Mouse (Mus musculus): ENCODE results near the gene Dixdc1.

Dixdc1 gene

DNA sequence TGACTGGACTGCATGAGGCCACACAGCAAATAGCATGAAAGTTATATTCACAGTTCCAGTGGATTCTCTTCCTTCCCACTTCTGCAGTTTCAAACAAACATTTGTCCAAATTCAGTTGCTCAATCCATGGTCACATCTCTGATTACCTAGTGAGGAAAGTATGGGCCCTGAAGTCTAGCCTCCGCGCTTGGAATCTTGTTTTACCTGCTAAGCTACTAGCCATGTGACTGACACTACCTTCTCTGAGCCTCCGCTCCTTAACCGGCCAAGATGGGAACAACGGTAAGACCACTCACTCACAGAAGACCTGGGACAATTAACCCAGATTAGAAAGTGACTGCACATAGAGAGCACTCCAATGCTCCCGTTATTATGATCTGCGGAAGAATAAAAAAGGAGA is 6.5 kb upstream of the Dixdc1 start:
- DNase-seq (ENCODE audit: low read depth, low spot score), result no peak

DNA sequence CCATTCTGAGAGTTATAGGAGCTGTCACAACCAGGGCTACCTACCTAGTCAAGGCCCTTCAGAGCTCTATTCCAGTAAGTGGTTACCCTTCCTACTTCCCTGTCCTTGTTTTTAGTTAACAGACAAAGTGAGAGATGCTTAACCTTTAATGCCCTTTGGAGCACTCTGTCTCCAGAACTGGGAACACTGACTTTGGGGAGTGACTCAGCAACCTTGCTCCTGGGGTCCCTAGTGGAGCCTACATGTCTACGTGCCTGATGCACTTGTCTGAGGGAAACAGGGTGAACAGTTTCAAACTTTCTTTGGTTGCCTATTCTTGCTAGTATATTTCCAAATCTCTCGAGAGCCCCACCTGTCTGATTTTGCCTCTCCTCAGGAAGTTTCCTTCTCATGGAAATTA is 3.4 kb upstream of the Dixdc1 start:
- DNase-seq (ENCODE audit: low read depth, low spot score), result no peak

DNA sequence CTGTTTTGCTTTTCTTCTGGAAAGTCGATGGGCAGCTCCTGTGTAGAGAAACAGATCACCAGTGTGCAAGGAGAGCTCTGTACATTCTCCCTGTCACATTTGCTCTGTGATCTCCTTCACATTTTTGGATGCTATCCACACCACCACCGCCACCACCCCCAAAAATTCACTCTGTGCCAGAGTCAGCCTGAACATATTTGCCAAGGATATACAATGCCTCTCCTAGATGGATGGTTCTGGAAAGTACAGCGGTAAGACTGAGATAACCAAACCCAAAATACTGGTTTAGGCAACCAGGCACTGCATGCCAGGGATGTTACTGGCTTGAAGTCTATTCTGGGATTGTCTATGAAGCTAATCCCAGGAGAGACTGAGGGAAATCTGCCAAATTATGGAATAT is 2.9 kb upstream of the Dixdc1 start:
- no peak for DNase-seq (ENCODE audit: low read depth, low spot score)

DNA sequence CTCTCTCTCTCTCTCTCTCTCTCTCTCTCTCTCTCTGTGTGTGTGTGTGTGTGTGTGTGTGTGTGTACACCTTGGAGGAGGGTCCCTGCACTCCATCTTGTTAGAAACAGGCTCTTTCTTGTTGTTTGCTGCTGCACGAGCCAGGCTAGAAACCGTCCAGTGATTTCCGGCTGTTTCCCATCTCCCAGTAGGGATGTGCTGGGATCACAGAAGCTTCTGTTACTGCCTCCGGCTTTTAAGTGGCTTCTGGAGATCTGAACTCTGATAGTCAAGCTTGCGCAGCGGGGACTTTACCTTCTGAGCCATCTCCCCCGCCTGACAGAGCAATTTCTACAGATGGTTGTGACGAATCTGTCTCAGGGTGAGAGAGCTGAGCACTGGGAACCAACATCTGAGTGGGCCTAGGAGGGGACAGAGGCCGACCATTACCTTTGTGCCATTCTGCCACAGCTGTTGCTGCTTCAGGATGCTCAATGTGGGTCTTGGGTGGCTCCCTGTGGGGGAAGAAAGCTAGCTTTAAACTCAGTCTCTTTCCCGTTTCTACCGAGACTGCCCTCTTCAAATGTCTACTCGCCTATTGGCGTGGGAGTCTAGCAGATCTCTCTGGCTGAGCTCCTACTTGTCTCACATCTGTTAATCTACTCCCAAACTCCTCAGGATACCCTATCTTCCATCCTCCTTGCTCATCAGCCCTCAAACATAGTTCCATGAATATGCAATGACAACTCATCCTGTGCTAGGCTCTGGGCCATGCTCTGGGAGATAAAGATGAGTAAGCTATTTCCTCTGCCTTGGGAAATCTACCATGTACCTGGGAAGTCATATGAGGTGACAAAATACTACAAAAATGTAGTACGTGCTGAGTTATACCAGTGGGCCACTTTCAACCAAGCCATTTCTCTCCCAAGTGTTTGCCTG is 1.8 kb upstream of the Dixdc1 start:
- no peak for DNase-seq (ENCODE audit: low read depth, low spot score)

DNA sequence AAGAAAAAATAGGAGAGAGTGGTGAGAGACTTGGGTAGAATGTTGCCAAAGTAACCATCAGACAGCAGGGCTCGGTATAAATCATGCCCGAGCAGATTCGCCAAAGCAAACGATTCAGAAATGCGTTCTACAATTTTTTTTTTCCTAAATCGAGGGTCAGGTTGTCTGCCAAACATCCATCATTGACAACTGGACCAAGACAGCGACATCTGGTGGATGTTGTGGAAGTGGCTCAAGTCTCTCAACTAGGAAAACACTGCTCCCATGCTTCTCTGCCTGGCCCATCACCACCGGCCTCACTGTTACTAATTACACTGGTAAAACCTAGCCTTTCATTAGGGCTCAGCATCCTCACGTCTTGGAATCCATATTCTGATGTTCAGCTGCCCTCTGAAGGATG is 4.3 kb downstream of the Dixdc1 start:
- DNase-seq (ENCODE audit: low read depth, low spot score), result peak; percentile 5

DNA sequence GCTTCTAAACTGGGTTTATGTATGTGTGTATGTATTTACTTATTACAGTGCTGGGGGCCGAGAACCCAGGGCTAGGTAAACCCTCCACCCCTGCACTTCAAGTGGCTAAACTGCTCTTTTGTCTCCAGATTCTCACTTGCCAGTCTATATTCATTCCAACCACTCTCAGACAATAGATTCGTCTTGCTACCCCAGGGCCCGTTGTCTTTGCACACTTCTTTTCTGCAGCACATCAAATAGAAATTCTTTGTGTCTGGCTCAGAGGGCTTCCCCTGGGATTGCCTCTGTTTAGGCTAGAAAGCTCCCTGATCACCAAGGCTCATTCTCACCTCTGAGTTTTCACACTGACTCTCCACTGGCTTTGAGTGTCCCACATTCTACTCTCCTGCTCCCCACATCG is 6.8 kb downstream of the Dixdc1 start:
- DNase-seq (ENCODE audit: low read depth, low spot score), result no peak

DNA sequence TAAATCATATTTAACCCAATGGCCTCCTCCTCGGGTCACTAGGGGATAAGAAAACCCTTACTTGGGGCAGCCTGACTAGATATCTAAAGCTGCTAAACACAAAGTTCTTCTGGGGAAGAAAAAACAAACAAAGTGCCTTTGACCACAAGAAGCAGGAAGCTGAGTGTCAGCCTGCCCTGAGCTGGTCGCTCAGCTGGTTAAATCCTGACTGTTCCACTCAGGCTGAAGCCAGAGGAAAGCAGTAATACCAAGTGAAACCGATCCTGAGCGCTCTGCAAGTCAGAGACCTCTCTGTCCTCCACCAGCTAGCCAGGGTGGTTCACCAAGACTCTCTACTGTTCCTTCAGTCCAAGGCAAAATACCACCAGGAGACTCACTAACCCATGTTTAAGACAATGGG is 9.7 kb downstream of the Dixdc1 start:
- no peak for DNase-seq (ENCODE audit: low read depth, low spot score)

DNA sequence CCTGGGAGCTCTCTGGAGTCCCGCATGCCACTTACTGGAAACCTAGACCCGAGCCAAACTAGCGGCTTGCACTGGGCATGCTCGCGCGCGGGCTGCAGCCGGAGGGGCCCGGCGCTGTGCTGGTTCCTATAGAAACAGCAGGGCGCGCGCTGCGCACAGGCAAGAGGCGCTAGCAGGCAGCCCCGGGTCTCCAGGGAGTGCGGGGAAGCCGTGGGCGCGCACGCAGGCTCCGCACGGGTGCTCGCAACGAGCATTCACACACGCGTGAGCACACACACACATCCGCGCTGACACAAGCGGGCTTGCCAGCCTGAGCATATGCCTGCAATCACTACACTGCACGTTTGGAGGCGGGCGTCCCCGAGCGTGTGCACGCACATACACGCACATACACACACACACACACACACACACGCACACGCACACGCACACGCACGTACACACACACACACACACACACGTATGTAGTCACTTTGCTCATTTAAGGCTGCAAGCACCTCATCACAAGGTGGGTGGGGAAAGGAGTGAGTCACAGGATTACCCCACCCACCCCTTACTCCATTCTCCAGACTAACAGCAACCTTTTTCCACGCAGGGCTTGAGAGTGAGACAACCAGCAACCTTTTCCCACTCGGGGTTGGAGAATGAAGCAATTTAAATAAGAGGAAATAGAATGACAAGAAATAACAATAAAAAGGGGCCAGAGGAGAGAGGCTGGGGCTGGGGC is 11.2 kb downstream of the Dixdc1 start:
- DNase-seq (ENCODE audit: low read depth, low spot score), result no peak

DNA sequence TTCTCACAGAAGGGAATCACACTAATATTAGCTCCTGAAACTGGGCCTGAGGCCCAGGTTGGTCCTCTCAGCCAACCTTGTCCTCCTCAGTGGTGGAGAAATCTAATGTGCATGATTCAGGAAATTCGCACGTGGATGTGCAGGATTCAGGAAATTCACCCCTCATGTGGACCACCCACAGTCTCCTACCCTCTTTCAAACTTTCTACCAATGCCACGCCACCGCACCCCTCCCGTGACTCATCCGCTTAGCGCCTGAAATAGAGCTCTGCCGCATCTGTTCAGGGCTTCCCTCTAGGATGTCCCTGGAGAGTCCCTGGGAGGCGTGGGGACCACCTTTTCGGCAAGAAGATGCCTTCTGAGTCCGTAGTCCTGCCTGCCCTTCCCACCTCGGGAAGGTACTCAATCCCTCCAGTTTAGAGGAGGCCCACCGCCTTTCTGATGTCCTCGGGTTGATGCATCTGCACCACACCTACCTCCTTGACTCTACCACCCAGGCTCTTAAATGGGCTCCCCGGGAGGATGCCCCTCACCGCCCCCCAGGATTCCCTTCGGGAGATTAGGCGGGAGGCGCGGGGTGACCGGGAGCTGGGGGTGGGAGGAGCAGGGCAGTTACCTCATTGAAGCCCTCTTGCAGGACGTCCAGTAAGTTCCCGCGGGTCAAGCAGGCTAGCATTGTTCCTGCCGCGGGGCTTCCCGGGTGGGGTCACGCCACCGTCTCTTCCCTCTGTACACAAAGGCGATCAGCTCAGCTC is 12.0 kb downstream of the Dixdc1 start:
- DNase-seq (ENCODE audit: low read depth, low spot score), result no peak

DNA sequence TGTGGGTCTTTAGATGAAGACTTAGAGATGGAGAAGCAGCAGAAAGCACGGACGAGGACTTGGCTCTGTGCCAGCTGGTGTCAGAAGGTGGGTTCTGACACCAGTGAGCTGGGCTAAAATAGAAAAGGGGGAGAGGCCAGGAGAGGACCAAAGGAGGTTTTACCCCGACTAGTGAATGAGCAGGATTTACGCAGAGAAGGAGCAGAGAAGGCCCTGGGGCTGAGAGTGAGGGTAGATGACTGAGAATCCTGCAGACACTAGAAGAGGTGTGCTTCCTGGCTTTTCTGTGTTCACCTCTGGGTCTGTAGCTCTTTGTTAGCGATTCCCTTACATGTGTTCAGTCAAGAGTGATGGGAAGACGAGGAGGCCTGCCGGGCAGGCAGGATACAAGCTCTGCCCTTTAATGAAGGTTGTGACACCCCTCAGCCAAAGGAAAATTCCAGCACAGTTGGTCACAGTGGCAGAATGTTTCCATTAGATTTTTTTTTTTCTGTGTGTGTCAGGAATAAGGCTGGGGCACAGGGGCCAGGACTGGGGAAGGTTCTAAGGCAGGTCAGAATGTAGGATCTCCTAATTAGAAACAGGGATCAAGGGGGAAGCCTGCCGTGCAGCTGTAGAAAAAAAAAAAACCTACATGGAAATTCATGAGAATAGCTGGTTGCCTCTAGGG is 13.3 kb downstream of the Dixdc1 start:
- DNase-seq (ENCODE audit: low read depth, low spot score), result no peak

DNA sequence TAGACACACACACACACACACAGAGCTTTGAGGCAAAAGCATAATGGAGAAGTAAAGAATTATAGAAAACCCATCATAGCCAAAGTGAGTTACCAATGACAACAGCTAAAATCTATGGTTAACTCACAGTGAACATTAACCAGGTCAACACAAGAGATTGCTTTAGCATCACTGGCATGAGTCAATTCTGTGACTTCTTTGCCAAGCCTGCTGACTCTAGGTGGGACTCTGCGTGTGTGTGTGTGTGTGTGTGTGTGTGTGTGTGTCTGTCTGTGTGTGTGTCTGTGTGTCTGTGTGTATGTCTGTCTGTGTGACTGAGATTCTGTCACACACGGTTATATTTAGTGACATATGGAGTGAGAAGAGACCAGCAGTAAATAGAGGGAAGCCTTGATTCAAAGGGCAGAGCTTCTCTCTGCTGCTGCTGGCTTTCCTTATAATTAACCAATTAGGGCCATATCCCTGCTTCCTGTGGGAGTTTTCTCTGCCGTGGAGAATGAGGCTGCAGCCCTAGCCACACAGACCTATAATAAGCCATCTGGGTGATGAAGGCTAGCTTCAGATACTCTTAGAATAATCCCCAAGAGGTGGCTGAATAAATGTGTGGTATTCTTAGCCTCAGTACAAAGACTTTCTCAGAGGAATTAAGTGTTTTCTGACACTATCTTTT is 14.5 kb downstream of the Dixdc1 start:
- DNase-seq (ENCODE audit: low read depth, low spot score), result no peak

DNA sequence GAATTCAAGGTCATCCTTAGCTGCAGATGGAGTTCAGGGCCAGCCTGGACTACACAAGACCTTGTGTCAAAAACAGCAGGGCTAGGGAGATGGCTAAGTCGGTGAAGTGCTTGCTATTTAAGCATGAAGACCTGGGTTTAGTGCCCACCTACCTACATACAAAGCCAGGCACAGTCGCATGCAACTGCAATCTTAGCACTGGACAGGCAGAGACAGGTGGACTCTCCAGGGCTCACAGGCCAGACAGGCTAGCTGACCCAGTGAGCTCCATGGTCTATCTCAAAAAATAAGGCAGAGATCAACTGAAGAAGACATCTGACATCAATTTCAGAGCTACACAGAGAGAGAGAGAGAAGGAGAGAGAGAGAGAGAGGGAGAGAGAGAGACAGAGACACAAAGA is 15.2 kb downstream of the Dixdc1 start:
- DNase-seq (ENCODE audit: low read depth, low spot score), result no peak

DNA sequence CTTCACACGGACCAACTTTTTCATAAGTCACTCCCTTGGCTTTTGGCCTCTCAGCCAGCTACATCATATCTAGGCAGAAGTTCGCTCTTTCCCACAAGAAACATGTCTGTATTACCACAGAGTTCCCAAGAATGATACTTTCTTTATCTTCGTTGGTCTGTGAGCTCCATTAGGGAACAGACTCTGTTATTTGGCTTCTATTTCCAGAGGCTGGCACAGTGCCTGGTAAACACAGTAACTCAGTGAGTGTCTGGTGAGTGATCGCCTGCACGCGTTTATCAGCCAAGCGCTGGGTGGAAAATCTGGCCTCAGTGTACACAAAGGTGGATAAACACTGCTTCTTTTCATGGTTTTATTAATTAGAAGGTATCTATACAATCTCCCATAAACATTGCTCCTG is 15.9 kb downstream of the Dixdc1 start:
- DNase-seq (ENCODE audit: low read depth, low spot score), result no peak

DNA sequence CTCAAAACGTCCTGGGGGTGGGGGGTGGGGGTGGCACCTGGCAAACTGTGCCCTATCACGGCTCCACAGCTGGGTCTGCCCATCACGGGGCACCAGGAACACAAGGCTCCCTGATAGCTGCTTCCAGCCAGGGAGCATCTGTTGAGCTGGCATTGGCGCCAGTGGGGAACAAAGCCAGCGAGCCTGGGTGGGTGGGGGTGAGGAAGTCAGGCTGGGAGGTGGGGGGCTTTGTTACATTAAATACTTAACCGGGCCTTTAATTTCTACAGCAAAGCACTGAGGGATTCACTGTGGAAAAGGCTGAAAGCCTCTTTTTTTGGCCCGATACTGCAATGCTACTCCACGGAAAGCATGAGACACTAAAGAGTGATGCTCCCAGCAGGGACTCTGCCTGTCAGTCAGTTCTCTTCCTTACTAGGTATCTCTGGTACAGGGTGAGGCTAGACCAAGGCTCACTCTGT is 16.8 kb downstream of the Dixdc1 start:
- no peak for DNase-seq (ENCODE audit: low read depth, low spot score)

DNA sequence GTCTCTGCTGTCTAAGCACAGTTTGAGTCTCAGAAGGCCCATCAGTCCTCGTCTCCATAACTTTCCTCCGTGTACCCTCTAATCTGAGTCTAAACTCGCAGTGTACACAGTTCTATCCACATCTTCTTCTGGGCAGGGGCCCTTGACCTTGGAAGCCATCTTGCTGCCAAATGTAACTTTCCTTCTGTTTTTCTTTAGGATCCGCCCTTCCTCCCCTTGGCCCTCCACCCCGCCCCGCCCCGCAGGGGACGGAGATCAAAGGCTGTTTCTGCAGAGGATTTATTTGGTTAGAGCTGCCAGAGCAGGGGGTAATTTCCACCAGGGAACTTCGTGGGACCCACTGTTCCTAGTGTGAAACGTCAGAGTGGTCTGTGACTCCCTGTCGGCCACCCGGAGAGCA is 18.3 kb downstream of the Dixdc1 start:
- DNase-seq (ENCODE audit: low read depth, low spot score), result no peak

DNA sequence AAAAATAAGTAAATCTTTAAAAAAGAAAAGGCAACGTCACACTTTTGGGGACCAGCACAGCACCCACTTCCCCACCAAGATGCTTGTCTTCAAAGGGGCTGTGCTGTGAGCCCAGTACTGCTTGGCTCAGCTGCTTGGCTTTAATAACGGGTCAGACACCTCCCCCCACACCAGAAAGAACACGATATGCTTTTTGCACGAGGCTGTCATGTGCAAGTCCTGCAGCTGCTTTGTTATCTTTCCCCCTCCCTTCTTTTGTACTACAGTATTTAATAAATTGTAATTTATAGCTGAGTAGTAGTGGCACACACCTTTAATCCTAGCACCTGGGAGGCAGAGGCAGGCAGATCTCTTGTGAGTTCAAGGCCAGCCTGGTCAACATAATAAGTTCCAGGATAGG is 20.4 kb downstream of the Dixdc1 start:
- DNase-seq (ENCODE audit: low read depth, low spot score), result no peak

DNA sequence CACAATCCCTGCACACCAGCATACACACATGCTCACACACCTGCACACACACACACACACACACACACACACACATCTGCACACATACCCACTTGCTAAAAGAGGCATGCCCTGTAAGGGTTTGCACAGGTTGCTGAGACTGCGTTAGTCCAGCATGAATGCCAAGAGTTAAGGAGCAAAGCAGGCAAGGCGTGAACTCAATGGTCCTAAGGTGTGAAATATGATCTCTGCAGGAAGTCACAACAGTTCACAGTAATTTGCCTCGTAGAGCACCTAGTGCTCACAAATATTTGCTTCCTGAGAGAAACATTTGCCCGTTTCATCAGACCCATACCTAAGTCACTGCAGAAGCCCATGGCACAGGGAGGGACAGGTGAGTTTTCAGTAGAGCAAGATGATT is 25.1 kb downstream of the Dixdc1 start:
- DNase-seq (ENCODE audit: low read depth, low spot score), result no peak

DNA sequence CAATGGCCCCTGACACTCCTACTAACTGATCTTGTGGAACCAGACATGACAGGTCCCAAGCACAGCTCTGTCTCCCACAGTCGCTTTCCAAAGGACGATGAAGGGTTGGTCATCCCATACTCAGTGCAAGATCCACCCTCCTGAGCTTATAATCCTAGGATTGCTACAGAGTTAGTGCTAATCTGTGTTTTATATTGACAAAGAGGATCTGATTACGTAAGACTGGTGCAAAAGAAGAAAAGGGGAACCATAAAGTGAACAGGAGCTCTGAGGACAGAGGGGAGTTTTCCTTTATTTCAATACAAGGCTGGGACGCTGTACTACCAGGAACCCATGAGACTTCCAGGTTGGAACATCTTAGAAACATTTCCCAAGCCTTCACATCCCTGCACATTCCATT is 28.0 kb downstream of the Dixdc1 start:
- DNase-seq (ENCODE audit: low read depth, low spot score), result no peak

DNA sequence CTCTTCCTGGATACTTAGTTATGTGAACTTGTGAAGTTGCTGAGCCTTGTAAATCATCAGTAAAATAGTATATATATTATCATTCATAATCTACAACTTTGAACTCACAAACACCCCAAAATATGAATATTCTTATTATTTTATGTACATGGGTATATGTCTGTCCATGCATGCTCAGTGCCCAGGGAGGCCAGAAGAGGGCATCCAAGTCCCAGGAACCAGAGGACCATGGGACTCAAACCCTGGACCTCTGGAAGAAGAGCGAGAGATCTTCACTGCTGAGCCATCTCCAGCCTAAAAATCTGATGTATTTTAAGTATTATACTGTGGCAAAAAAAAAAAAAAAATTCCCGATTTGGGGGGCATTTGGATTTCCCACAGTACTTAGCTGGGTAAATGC is 30.2 kb downstream of the Dixdc1 start:
- DNase-seq (ENCODE audit: low read depth, low spot score), result no peak

DNA sequence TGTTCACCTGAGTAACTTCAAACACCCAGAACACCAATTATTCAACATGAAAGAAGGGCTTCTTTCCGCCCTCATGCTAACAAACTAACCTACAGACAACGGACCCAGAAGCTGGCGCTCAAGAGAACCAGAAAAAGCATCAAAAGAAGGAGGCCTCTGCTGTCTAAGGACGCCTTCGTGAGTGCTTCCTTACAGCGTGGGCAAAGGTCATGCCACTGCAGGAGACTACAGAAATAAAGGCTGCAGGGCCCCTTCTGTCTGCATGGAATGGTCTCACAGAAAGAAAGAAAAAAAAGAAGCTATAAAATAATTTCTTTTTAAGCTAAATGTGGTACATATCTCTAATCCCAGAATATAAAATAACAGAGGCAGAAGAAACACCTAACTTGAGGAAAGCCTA is 34.4 kb downstream of the Dixdc1 start:
- no peak for DNase-seq (ENCODE audit: low read depth, low spot score)

Data from c-Kit-negative CD71-positive TER-119-positive erythroid progenitor cells, embryonic 14.5 days (primary cell).